Mouse (Mus musculus): ENCODE measurements at regions not wholly inside any gene's neighbourhood (a gene's known extent, or its start where the extent isn't known, plus 50 kb on each side); places are given as distances from the start of the nearest gene placed in this dataset.

DNA sequence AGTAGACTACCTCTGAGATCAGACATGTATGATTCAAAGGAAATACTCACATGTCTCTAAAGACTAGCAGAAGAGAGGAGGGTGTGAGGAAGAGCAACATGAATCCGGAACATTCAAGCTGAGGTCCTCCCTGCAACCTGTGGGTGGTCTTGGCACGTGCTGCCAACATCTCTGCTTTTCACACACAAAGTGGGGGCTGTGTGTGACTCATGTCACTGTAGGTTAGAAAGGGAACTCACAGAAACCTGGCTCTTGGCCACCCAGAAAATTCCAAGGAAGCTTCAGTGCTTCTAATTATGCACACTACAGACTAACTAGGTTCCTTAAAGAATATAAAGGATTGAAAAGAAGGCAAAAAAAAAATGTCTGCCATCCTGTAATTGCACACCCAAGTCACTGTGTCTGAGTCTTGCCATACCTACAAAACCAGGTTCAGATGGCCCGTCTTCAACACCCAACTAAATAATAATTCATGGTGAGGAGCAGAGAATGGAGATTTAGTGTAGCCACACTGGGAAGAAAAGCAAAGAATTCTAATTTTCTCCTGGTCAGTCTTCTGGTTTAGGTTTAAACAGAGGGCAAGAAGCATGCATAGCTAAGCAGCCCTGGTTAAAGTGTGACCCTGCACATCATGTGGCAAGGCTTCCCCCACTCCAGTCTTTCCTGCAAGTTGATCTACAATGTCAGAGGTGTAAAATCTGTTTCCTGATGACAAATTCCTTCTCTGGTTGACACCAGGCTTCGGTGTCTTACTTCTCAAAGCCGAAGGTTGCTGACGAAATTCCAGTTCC, 673.8 kb upstream of the Arpp21 start:
- in situ Hi-C loops (cut with MboI; ENCODE audit: low pct_unique_long_range_greater_than_20kb) = no loop called here
- no peak for TF ChIP-seq CTCF (IDR thresholded peaks at IDR 0.05)
- no peaks in the 10 kb centered on the region for H3K27me3 ChIP-seq
- ChIA-PET POLR2A (no interaction called here), CTCF (interaction anchor here (0.6 kb wide), 1 partner anchor 8 kb away, joined by 3 read pairs; no protein-coding TSS in a partner anchor)
- no peak for DNase-seq (ENCODE audit: low read depth, low spot score)
- no peak for ATAC-seq

DNA sequence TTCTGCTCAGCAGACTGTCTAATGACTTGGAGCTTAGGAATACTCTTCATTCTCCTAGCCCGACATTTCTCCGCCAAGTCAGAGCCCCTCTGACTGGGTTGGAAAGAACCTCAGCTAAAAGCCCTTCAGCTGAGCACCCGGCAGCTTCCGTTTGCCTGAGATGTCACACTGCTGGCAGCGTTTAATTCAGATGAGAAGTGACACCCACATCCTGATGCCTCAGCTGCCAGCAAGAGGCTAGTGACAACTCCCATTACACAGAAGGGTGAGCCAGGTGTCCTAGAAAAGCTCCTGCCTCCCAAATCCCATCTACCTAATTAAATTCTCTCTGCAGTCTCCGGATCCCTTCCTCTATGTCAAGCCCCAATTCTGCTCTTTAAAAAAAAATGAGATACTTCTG, 670.2 kb upstream of the Arpp21 start:
- POLR2A ChIA-PET = no interaction called here
- in situ Hi-C loops (cut with MboI; ENCODE audit: low pct_unique_long_range_greater_than_20kb) = no loop called here
- ATAC-seq (no peak), DNase-seq (ENCODE audit: low read depth, low spot score) (no peak)
- CTCF ChIA-PET = no interaction called here
- H3K27me3 ChIP-seq = no peaks in the 10 kb centered on the region
- TF ChIP-seq CTCF (IDR thresholded peaks at IDR 0.05) = no peak

DNA sequence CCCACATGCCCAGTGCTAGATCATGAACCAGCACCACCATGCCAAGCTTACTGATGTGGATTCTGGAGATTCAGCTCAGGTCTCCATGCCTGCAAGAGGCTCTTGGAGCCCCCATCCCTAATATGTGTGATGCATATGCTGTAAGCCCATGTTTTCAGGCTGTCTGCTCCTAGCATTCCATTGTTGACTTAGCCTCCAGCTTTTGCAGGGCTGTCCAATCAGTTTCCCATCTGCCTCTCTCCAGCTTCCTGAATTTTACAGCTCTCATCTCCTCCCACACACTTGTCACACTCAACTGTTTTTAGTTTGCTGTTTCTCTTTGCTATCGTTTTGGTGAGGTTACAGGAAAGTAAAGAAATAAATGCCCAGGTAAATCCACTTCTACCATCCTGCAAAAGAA, 629.2 kb upstream of the Arpp21 start:
- ATAC-seq = no peak
- ChIA-PET POLR2A (no interaction called here), CTCF (interaction anchor here (0.8 to 0.9 kb wide), 2 partner anchors 8 to 13 kb away, joined by 3 to 4 read pairs; no protein-coding TSS in a partner anchor)
- DNase-seq (ENCODE audit: low read depth, low spot score) = no peak
- TF ChIP-seq CTCF (IDR thresholded peaks at IDR 0.05) = no peak
- no peaks in the 10 kb centered on the region for H3K27me3 ChIP-seq
- in situ Hi-C loops (cut with MboI; ENCODE audit: low pct_unique_long_range_greater_than_20kb) = no loop called here

DNA sequence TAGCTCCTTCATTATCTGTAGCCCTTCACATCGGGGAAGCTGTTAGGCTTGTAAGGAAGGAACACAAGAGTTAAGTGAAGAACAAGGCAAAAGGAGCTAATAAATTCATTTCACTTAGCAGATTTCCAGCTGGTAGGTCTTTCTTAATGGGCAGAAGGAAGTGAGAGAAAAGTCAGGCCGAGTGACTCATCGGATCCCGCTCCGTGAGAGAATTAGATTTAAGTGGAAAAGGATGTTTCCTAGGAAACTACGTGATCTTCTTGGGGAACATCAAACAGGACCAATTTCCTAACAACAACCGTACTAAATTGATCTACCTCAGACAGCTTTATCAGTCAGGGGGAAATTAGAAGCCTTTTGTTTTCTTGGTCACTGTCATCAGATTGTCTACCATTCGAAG, 625.4 kb upstream of the Arpp21 start:
- H3K27me3 ChIP-seq = no peaks in the 10 kb centered on the region
- POLR2A ChIA-PET = no interaction called here
- DNase-seq (ENCODE audit: low read depth, low spot score) (no peak), ATAC-seq (no peak)
- no peak for TF ChIP-seq CTCF (IDR thresholded peaks at IDR 0.05)
- in situ Hi-C loops (cut with MboI; ENCODE audit: low pct_unique_long_range_greater_than_20kb) = no loop called here
- CTCF ChIA-PET = no interaction called here

DNA sequence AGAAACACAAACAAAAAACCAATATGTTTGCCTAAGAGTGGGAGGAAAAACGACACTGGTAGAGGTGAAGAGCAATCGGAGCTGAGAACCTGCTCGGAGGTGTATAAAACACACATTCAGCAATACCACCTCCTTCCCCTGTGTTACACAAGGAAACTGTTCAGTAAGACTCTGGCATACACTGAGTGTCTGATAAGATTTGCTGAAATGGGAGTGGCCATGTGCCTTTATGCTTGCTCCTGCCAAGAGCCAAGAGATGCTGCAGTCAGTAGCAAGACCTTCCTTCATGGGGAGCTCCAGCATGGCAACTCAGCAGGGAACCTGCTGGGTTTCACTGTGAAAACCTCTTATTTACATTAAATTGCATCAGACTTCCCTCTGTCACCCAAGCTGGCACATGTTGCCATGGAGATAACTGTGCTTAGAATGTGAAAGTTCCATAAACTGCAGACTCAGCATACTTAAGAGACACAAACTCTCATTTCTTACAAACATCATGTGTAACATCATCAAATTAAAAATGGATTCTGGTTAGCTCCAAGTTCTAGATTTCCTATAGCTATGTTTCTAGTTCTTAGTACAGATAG, 624.7 kb upstream of the Arpp21 start:
- DNase-seq (ENCODE audit: low read depth, low spot score) = no peak
- POLR2A ChIA-PET = no interaction called here
- no peaks in the 10 kb centered on the region for H3K27me3 ChIP-seq
- no peak for TF ChIP-seq CTCF (IDR thresholded peaks at IDR 0.05)
- in situ Hi-C loops (cut with MboI; ENCODE audit: low pct_unique_long_range_greater_than_20kb) = no loop called here
- CTCF ChIA-PET = no interaction called here
- ATAC-seq = no peak

DNA sequence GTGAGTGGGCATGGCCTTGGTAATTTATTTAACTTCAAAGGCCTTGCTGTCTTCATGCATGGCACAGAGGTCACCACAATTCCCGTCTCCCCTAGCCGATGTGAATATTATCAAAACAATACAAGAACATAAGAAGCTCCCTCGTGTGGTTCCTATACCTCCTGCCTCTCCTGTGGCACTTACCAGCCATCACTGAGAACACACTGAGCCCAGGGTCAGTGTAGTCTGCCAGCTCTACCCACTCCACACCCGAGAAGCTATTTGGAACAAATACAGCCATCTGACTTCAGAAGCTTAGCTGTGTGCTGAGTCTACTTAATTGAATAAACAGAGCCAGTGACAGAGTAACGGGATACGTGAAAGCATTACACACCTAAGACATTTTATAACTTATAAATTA, 605.7 kb upstream of the Arpp21 start:
- CTCF ChIA-PET = interaction anchor here (1.5 kb wide), 1 partner anchor 9 kb away, joined by 4 read pairs; no protein-coding TSS in a partner anchor
- in situ Hi-C loops (cut with MboI; ENCODE audit: low pct_unique_long_range_greater_than_20kb) = no loop called here
- H3K27me3 ChIP-seq = no peaks in the 10 kb centered on the region
- DNase-seq (ENCODE audit: low read depth, low spot score) (no peak), ATAC-seq (no peak)
- POLR2A ChIA-PET = no interaction called here
- no peak for TF ChIP-seq CTCF (IDR thresholded peaks at IDR 0.05)

DNA sequence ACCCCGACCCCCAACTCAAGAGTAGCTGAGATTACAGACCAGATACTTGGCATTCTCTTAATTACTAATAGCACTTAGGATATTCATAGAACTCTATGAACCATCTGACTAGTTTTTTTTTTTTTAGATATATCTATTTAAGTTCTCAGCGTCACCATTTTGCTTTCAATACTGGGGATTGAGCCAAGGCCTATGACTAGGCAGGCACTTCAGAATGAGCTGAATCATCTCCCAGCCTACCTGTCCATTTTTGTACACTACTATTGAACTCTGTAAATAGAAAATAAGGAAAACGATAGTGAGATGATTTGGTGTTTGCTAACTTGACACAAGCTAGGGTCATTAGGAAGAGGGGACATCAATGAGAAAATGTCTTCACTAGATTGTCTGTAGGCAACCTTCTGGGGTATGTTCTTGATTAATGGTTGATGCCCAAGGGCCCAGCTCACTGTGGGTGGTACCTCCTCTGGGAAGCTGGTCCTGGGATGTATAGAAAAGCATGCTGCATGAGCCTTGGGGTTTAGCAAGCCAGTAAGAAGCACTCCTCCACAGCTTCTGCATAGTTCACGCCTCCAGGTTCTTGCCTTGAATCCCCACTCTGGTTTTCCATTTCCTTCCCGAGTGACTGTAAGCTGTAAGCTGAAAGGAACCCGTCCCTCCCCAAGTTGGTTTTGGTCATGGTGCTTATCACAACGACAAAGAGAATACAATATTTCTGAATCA, 603.5 kb upstream of the Arpp21 start:
- no peak for TF ChIP-seq CTCF (IDR thresholded peaks at IDR 0.05)
- POLR2A ChIA-PET = no interaction called here
- in situ Hi-C loops (cut with MboI; ENCODE audit: low pct_unique_long_range_greater_than_20kb) = no loop called here
- CTCF ChIA-PET = interaction anchor here (1.1 kb wide), 1 partner anchor 31 kb away, joined by 3 read pairs; no protein-coding TSS in a partner anchor
- ATAC-seq = no peak
- DNase-seq (ENCODE audit: low read depth, low spot score) = no peak
- no peaks in the 10 kb centered on the region for H3K27me3 ChIP-seq

DNA sequence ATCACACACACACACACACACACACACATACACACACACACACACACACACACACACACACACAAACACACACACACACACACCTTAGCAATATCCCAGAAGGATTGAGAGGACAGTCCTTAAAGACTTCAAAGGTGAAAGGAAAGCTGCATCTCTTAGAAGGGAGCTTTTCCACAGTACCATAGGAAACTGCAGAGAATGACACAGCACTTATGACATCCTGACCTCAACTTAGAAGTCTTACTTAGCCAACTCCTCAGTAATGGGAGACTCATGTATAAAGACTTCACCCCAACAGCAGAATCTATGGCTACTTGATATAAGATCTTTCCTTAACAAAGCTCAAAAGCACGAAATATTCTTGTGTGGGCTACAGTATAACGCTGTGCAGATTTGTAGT, 601.8 kb upstream of the Arpp21 start:
- TF ChIP-seq CTCF (IDR thresholded peaks at IDR 0.05) = no peak
- DNase-seq (ENCODE audit: low read depth, low spot score) = no peak
- ATAC-seq = no peak
- POLR2A ChIA-PET = no interaction called here
- no peaks in the 10 kb centered on the region for H3K27me3 ChIP-seq
- in situ Hi-C loops (cut with MboI; ENCODE audit: low pct_unique_long_range_greater_than_20kb) = no loop called here
- CTCF ChIA-PET = no interaction called here

DNA sequence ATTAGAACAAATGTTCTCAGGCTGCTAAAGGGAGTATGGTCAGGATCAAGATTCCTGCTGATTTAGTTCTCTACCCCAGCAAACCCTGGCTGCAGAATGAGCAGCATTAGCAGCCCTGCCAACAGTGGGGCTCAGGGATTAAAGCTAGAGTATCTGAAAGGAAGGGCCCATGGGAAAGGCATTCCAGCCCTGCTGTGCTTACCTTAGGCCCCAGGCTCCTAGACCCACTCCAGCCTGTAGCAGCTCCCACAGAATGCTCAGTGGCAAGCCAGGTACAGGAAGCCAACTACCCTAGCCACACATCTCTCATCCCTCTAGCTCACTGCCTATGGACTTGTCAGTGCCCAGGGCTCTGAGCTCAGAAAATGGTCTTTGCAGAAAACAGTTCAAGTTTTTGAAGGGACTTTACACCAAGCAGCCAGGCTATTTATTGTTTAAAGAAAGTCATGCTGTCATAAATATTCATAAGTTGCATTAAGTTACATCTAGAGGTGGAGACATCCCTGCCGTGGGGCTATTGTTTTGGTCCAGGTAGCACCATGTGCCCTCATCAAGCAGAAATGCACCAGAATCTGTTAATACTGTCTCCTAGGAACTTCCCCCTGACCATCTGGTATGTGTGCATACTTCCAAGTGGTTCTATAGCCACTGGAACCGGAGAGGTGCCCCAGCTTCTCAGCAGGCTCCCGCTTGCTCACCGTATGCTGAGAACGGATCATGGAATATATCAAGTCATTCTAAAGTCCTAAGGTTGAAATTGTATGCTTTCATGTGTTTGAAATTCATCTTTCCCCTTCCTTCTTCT, 598.9 kb upstream of the Arpp21 start:
- no peak for ATAC-seq
- no peak for DNase-seq (ENCODE audit: low read depth, low spot score)
- ChIA-PET CTCF (no interaction called here), POLR2A (no interaction called here)
- no peaks in the 10 kb centered on the region for H3K27me3 ChIP-seq
- in situ Hi-C loops (cut with MboI; ENCODE audit: low pct_unique_long_range_greater_than_20kb) = no loop called here
- no peak for TF ChIP-seq CTCF (IDR thresholded peaks at IDR 0.05)

DNA sequence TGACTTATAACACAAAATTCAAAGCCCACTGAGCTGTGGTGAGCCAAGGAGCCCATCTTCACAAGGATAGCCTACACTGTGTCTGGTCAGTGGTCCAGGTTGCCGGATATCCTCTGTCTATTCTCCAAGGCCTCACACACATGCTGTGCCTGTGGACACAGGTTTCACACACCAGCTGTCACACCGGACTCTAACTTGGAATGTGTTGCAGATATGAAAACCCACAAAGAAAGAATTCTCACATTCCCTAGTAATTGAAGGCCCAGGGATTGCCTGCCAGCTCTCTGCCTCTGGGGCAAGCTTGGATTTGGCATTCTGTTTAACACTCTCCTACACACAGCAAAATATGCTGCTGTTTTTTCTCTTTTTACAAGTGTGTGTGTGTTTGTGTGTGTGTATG, 595.4 kb upstream of the Arpp21 start:
- ATAC-seq = no peak
- no peaks in the 10 kb centered on the region for H3K27me3 ChIP-seq
- TF ChIP-seq CTCF (IDR thresholded peaks at IDR 0.05) = no peak
- CTCF ChIA-PET = interaction anchor here (1.4 kb wide), 1 partner anchor 12 kb away, joined by 3 read pairs; no protein-coding TSS in a partner anchor
- in situ Hi-C loops (cut with MboI; ENCODE audit: low pct_unique_long_range_greater_than_20kb) = no loop called here
- POLR2A ChIA-PET = no interaction called here
- DNase-seq (ENCODE audit: low read depth, low spot score) = no peak
